Mouse (Mus musculus) neutrophil, adult 5-6 weeks (primary cell): ENCODE measurements around the gene Rps6kl1. TPM values are rescaled to one million over a fixed set of nuclear protein-coding genes. Genes with fewer than 3 reads are reported as not detected.

Source experiments
- ATAC-seq: fragments of 151-379, 151-347 bp; 2 replicates; pipeline ENCODE4 v1.8.0; 2017; ENCODE audit warnings: mild to moderate bottlenecking, moderate TSS enrichment; ENCODE audit not compliant: insufficient number of reproducible peaks, poor library complexity, low FRiP score, severe bottlenecking; ENCODE audit errors: extremely low read depth
- total RNA-seq: library from RNA; stranded (forward); fragments of 200-1000 nt; gene quantifications from 2 replicates; pipeline ENCODE4 v1.2.3, GENCODE M21; 2017

Rps6kl1 gene
- not detected in 2 replicates for total RNA-seq

DNA sequence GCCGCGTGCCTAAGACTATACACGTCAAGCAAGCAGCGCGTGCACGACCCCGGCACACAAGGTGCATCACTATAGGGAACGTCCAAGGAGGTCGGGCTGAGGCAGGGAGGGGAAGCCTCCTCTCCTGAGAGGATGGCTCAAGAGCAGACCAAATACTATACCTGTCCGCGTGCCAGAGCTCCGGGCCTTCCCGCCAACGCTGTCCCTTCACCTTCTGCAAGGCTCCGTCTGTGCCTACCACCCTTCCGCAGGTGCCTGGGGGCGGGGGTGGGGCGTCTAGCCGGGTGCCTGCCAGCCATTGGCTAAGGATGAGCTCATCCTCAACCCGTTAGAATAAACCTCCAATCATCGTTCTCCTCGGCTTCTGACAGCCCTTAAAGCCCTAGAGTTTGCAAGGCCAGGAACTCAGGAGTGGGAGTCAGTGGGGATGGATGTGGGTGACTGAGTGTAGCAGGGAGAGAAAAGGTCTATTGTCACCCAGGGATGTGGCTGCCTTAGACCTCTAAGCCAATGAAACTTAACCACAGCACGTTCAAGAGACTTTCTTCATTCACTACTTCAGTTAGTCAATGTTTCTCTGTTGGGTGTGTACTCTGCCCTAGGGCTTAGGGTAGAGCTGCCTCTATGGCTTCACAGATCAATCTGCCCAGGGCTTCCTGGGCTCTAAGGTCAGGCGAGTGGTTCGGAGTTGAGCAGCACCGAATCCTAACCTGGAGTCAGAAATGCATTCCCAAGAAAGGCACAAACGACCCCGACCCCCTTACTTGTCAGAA, at the start of gene Rps6kl1:
Gene Rps6kl1, minus strand, starts transcription at position 263 of the 773 bp plus-strand sequence.
- peak; percentile 14; the same call in 1 of the 2 replicates for ATAC-seq

DNA sequence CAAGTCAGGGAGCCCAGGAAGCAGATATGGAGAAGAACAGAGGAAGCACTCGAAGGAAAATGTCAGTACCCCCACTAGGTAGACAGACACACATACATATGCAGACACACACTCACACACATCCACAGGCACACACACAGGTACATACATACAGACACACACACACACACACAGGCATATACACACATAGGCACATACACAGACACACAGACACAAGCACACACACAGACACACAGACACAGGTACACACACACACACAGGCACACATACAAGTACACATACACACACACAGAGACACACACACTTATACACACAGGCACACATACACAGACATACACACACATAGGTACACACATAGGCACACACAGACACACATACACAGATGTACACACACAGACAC, 48.9 kb upstream of the Rps6kl1 start:
- ATAC-seq: no peak

- no peak for ATAC-seq
These were observed 46.9 kb upstream of the Rps6kl1 start for GRCm38 (mm10) chr12:85197936-85198335.

DNA sequence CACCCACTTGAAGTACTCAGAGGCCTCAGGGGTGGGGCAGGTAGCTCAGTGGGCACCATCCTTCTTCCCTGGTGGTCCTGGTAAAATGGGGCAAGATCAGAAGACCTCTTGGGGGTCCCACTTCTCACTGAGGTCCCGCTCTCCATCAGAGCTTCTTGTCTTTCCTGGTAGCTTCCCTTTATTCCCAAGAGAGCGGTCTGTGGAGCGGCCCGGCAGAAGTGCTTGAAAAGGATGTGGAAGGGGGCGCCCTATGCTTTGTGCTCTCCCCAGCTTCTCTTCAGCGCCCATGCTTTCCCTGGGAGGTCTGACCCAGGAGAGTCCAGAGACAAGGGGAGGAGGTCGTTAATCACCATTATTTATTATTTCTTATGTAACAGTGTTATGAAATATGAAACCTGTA, 46.3 kb upstream of the Rps6kl1 start:
- ATAC-seq: no peak

DNA sequence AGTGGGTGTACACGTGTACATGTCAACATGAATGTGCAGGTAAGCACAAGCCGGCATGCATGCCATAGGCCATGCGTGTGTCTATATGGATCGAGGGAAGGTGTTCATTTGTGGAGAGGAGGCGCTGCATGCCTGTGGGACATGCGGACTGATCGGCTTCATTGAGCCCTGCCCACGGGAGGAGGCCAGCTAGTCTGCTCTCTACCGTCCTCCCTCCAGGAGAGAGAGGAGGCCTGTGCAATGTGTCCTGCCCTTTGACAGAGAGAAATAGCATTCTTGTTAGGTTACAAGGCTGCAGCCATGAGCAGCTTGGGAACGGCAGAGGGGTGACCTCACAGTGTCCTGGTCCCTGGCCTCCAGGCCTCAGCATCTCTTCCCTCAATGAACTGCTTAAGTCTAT, 45.1 kb upstream of the Rps6kl1 start:
- no peak for ATAC-seq

DNA sequence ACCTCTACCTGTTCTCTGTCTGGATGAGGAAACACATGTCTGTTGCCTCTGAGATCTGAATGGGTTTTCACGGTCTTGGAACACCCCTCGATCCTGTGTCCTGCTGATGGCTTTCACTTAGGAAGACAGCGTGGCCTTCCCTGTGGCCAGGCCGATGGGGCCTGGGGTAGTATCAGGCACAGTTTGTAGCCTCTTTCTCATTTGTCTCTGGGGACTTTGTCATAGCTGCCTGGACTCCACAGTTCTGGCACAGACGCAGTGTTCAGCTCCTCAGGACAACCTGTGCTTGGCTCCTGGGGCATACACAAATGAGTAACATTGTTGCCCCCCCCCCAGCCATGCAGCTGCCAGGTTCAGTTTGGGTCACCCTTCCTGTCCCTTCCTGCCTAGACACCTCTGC, 44.0 kb upstream of the Rps6kl1 start:
- ATAC-seq: no peak

DNA sequence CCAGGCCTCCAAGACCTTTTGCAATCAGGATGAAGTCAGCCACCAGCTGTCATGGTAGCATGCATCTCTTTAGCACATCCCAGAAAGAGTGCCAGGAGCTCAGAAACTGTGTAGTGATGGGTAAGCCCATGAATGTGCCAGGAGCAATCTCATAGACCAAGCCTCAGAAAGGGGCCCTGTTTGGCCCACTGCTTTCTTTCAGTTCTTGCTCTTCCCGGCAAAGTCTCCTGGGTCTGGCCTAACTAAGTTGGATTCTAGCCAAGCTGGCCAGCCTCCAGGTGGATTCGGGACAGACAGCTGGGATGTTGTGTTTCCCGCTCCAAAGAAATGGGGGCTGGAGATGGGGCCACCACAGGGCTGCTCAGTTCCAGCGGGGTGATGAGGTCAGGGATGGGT, 43.6 kb upstream of the Rps6kl1 start:
- no peak for ATAC-seq

DNA sequence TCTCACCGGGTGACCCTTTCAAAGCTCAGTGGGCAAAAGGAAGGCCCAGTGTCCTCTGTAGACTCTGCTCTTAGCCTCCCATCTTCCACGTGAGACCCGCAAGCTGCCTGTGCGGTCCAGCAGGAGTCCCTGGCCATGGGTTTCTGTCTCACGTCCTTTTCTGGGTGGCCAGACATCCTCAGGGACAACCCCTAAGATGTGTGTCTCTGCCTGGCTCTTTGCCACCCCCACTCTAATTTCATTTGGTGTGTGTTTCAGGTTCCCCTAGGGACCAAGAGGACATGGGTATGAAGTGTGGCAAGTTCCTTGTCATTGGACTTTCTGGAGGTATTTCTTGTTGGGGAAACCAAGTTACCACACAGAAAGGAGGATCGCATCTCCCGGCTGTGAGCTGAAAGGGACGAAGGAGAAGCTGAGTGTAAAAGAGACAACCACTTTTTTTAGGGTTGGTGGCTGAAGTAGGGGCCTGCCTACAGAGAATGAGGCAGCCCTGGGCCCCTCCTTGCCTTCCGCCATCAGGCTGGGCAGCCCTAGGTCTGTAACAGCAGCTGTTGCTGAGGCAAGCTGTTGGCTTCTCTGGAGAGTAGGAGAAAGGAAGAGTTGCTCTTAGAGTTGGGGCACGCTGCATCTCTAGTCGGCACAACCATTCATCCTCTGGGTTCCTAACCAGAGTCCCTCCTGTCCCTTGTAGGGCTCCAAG, 43.0 kb upstream of the Rps6kl1 start:
- ATAC-seq: no peak

DNA sequence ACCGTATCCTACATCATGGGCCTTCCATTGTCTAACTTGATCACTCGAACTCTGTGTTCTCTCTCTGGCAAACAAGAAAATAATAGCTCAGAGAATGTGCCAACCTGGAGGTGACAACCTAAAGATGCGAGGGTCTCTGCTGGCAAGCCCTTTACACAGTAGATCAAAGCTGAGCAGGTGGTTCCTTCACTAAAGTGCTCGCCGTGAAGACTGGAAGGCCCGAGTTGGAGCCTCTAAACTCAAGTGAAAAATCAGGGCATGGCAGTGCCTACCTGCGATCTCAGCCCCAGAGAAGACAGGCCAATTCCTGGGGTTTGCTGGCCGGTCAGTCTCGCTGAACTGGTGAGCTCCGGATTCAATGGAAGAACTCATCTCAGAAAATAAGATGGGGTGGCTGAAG, 42.1 kb upstream of the Rps6kl1 start:
- ATAC-seq: no peak

DNA sequence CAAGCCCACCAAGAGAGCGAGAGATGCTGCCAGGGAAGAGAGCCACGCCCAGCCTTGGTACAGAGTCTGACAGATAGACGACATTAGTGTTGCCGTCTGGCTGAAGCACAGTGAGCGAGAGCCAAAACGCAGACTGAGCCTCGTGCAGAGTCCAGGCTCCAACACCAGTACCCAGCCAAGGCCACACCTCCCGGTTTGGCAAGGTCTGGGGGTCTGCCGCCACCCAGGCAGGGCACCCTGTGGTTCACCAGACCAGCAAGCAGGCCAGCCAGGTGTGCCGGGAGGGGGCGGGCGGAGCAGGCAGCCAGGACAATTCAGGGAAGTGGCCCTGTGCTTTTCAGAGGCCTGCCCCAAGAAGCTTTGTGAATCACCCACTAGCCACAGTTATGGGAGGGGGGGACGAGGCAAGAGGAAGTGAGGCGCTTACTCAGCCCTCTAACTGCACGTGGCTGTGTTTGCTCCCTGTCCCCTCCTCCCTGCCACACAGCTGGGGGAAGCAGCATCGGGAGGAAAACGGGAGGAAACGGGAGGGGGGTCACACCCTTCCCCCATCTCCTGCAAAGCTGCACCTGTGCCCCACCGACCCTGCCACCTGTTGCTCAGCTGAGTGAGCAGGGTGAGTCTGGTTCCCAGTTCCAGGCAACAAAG, 41.5 kb upstream of the Rps6kl1 start:
- 0 out of 2 replicates have a peak, but pooled peaks have one; percentile 27 for ATAC-seq

DNA sequence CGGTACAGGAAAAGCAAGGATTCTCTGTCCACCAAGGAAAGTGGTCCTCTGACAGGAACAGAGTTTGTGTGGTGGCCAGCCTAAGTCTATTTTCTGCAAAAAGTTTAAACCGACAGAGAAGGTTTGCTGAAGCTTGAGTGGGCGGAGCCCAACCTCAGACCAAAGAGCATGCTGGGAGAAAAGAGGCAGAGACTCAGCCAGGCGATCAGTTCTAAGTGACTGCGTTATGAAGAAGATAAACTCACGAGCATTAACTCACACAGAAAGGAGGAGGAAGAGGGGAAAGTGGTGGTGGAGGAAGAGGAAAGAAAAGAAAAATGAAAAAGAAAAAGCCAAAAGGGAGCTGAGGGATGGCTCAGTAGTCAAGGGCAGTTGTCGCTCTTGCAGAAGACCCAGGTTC, 39.2 kb upstream of the Rps6kl1 start:
- ATAC-seq: no peak

DNA sequence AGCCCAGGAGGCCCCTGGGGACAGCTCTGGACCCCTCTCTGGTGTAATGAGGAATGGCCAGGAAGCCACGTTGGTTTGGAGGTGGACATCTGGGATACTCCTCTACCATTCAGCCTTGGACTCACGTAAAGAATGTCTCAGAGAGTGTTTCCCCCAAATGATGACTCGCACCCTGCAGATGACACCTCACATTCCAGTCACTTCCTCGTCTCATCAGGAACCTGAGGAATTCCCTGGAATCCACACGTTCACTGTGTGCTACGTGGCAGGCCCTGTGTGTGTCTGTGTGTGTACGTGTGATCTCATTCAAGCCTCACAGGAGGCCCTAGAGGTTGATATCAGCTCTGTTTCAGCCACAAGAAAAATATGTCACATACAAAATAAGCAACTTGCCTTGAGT, 35.3 kb upstream of the Rps6kl1 start:
- ATAC-seq: no peak

DNA sequence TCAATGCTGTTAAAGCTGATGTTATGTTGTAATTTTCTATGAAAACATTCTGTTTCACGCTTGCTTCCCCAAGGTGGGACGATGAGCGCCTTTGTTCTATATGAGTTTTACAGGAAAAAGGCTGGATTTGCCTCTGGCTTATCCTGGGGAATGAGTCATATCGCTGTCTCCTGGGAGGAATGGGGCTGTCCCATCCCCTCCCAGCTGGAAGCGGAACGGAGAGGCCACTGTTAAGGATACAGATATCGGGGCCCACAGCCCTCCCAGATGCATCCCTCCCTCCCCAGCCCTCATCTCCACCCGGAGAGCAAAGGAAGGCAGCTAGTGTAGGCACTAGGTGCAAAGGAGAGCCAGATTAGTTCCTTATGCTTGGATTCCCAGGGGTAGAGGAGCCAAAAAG, 34.7 kb upstream of the Rps6kl1 start:
- ATAC-seq: no peak

- ATAC-seq: no peak
These were observed 33.1 kb upstream of the Rps6kl1 start for GRCm38 (mm10) chr12:85184118-85184517.

DNA sequence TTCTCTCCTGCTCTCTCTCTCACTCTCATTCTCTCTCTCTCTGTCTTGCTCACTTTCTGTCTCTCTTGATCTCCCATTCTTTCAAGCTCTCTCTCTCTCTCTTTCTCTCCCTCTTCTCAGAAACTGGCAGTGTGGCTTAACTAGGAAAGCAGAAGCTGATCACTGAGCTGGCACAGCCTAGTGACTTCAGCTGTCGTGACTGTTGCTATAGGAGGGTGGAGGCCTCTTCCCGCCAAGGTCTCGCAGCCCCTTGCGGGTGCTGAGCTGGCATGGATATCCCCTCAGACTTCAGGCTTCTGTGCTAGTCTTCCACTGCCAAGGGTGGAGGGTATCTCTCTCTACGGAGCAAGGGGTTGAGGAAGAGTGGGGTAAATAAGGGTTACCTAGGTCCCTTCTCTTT, 31.8 kb upstream of the Rps6kl1 start:
- no peak; the same call in 1 of the 2 replicates for ATAC-seq

DNA sequence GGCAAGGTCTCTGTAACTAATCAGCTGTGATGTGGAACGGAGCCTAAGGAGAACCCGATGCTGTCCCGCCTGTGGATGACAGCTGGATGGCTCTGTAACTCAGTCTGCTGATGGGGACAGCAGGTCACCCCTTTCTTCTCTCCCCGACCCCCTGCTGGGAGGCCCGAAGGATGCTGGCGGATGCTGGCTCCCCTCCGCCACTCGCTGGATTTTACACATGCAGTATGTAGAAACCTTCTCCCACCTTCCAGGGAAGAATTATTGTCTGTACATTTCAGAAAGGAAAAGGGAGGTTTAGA, 31.2 kb upstream of the Rps6kl1 start:
- no peak for ATAC-seq

- no peak for ATAC-seq
These were observed 30.6 kb upstream of the Rps6kl1 start for GRCm38 (mm10) chr12:85181475-85182344.

DNA sequence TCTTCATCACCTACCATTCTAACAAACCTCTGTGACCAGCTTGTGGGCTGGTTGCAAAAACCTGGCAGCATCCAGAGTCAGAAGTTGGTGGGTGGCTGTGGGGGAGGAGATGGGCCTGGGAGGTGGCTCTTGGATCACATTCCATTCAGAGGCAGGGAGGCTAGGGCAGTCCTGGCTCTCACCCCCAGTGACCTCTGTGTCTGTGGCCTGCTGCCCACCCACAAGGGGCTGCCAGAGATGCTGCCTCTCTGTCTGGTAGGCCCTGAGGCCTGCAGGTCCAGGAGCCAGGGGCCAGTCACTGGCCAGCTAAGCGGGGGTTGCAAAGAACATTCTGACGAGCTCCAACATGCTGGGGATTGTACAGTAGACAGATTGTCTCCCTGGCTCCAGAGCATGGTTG, 27.2 kb upstream of the Rps6kl1 start:
- ATAC-seq: no peak

DNA sequence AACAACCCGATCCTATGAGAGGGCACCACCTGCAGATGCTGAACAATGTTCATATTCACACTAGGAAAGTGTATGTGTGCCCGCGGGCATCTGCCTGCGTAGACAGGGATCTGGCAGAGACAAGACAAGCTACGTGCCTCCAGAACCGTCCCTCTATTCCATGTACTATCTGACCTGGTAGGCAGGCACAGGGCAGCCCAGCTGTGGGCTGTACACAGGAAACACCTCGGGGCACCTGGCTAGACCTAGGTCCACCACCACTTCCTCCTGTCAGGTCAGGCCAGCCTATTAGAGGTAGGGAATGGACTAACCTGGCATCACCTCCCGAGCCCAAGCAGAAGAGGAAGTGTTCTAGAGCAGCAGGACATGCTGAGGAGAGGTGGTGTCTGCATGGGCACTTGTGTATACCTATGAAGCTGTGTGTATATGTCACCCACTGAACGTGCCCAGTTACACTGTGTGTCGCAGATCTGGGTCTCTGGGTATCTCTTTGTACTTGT, 26.7 kb upstream of the Rps6kl1 start, which contains the start of gene Pgf:
Gene Pgf, minus strand, starts transcription at position 51 of the 500 bp plus-strand sequence.
- ATAC-seq: no peak
